In genomic region chr19:47918016-47918415, GRCm38 (mm10) we compare ENCODE assay signal across 8 mouse cellular contexts. TPM values are rescaled to one million over a fixed set of nuclear protein-coding genes. Genes with fewer than 3 reads are reported as not detected.
DNase-seq lines count a peak whose midpoint lies in the region; ATAC-seq and TF ChIP-seq lines count a peak whose summit lies in the region.

No protein-coding gene starts in this region.

- peak overlapping the region; percentile 74 for H3K4me2 ChIP-seq in kidney, embryonic 16.5 days (replicated peaks; ENCODE audit: low read depth, low read length)
- H3K4me2 ChIP-seq in myocyte (ENCODE audit: low read depth) = peak overlapping the region; percentile 86

- DNase-seq in kidney, adult 18-20 months = no peak
- DNase-seq in limb, embryonic 10.5 days (ENCODE audit: low spot score) = no peak
- no peak for DNase-seq in natural killer cell, adult 2 months (ENCODE audit: low spot score in 2 of 2)
- DNase-seq in left cerebral cortex, adult 9 months (ENCODE audit: low spot score in 2 of 2) = no peak
- DNase-seq in adrenal gland, postnatal 25 days = no peak

- H3K79me2 ChIP-seq in myocyte (ENCODE audit: control insufficient read depth, insufficient read depth) = peaks cover 61% of the 10 kb centered on the region

- peak overlapping the region; percentile 18 for H3ac ChIP-seq in myocyte (ENCODE audit: control insufficient read depth, insufficient read length)

- no peak for ATAC-seq in kidney, embryonic 16.5 days (ENCODE audit: low FRiP score, low TSS enrichment)

- H3K4me3 ChIP-seq in kidney, embryonic 16.5 days (ENCODE audit: low read length) = peak overlapping the region; percentile 66
- H3K4me3 ChIP-seq in embryonic fibroblast, embryonic 13.5 days (ENCODE audit: insufficient read depth, low read length) = peak overlapping the region; percentile 92
- H3K4me3 ChIP-seq in limb, embryonic 10.5 days = peak overlapping the region; percentile 94
- H3K4me3 ChIP-seq in myocyte = peak overlapping the region; percentile 96

- no peaks in the 10 kb centered on the region for H3K36me3 ChIP-seq in kidney, embryonic 16.5 days (ENCODE audit: insufficient read depth, low read length)
- H3K36me3 ChIP-seq in limb, embryonic 10.5 days = no peaks in the 10 kb centered on the region
- H3K36me3 ChIP-seq in myocyte (ENCODE audit: control insufficient read depth, insufficient read depth) = peaks cover 5% of the 10 kb centered on the region

- TF ChIP-seq POLR2A in embryonic fibroblast, embryonic 13.5 days (IDR thresholded peaks at IDR 0.05; ENCODE audit: low read depth, low read length) = no peak
- TF ChIP-seq POLR2A in myocyte (IDR thresholded peaks at IDR 0.05; ENCODE audit: insufficient read length, low read depth) = peak; percentile 44

- H3K4me1 ChIP-seq in kidney, embryonic 16.5 days (ENCODE audit: insufficient read depth, low read length) = peaks cover 17% of the 10 kb centered on the region
- peaks cover 5% of the 10 kb centered on the region for H3K4me1 ChIP-seq in embryonic fibroblast, embryonic 13.5 days (ENCODE audit: control insufficient read depth, insufficient read depth, low read length)
- H3K4me1 ChIP-seq in limb, embryonic 10.5 days = peaks cover 37% of the 10 kb centered on the region

- H3K9ac ChIP-seq in kidney, embryonic 16.5 days (replicated peaks; ENCODE audit: low read length) = peak overlapping the region; percentile 76

- H3K9me3 ChIP-seq in kidney, embryonic 16.5 days (ENCODE audit: low read length) = no peaks in the 10 kb centered on the region
- H3K9me3 ChIP-seq in limb, embryonic 10.5 days (replicated peaks) = no peaks in the 10 kb centered on the region

- TF ChIP-seq CTCF in embryonic fibroblast, embryonic 13.5 days (IDR thresholded peaks at IDR 0.05; ENCODE audit: borderline replicate concordance, insufficient read depth, low read length) = no peak

- no peak overlapping the region for H3K27ac ChIP-seq in kidney, embryonic 16.5 days (ENCODE audit: low read length)
- peak overlapping the region; percentile 70 for H3K27ac ChIP-seq in embryonic fibroblast, embryonic 13.5 days (ENCODE audit: insufficient read depth, low read length)
- peak overlapping the region; percentile 98 for H3K27ac ChIP-seq in limb, embryonic 10.5 days

- H3K27me3 ChIP-seq in kidney, embryonic 16.5 days (ENCODE audit: insufficient read depth, low read length) = no peaks in the 10 kb centered on the region
- no peaks in the 10 kb centered on the region for H3K27me3 ChIP-seq in limb, embryonic 10.5 days (ENCODE audit: low read depth, poor library complexity, severe bottlenecking)
- no peaks in the 10 kb centered on the region for H3K27me3 ChIP-seq in myocyte (ENCODE audit: control insufficient read depth, insufficient read depth, insufficient read length)

- 15% methylated on average over 9 of the region's 9 CpGs for WGBS in kidney, embryonic 16.5 days
- 21% methylated on average over 9 of the region's 9 CpGs for WGBS in limb, embryonic 10.5 days

TF ChIP-seq in myocyte, 11 proteins besides CTCF, POLR2A, EP300 and RAD21:
- TF ChIP-seq MYOG (IDR thresholded peaks at IDR 0.05; ENCODE audit: control insufficient read depth in 1 of 3, insufficient read depth in 1 of 3, insufficient read length in 2 of 3, low read depth in 2 of 3) = no peak
- TF ChIP-seq MYOD1 (IDR thresholded peaks at IDR 0.05; ENCODE audit: control insufficient read depth in 1 of 3, insufficient read length in 2 of 3, low read depth in 2 of 3) = no peak
- TF ChIP-seq USF1 (IDR thresholded peaks at IDR 0.05; ENCODE audit: low read depth) = no peak
- TF ChIP-seq POLR2AphosphoS2 (IDR thresholded peaks at IDR 0.05; ENCODE audit: insufficient read length, low read depth) = no peak
- TF ChIP-seq TCF12 (IDR thresholded peaks at IDR 0.05; ENCODE audit: insufficient read depth, poor library complexity, severe bottlenecking) = no peak
- TF ChIP-seq MAX (IDR thresholded peaks at IDR 0.05; ENCODE audit: low read depth) = no peak
- no peak for TF ChIP-seq SRF (IDR thresholded peaks at IDR 0.05; ENCODE audit: control insufficient read depth, insufficient read length, low read depth)
- TF ChIP-seq E2F4 (IDR thresholded peaks at IDR 0.05; ENCODE audit: insufficient read depth) = no peak
- TF ChIP-seq CEBPB (IDR thresholded peaks at IDR 0.05; ENCODE audit: insufficient read depth, poor library complexity, severe bottlenecking) = no peak
- TF ChIP-seq TCF3 (IDR thresholded peaks at IDR 0.05; ENCODE audit: insufficient read length, low read depth) = no peak
- no peak for TF ChIP-seq REST (IDR thresholded peaks at IDR 0.05; ENCODE audit: insufficient read depth, insufficient read length)
TF ChIP-seq in myocyte: peak in this region for 0.

RNA-seq across cellular contexts. Expression of gene Cfap43, which starts 1.1 kb away (rescaled TPM):
- 0.04 and 0.05 TPM in 2 replicates for polyA plus RNA-seq in kidney, embryonic 16.5 days (2015; fragmentation: Nextera tagmentation; extraction: Ambion mirVana)
- polyA plus RNA-seq in embryonic fibroblast, embryonic 13.5 days (2011; ENCODE audit: insufficient read length, low read depth, missing spikeins) = not detected in 2 replicates
- polyA plus RNA-seq in limb, embryonic 10.5 days (2016; fragmentation: Nextera tagmentation; extraction: Ambion mirVana) = 0.05 and 0.09 TPM in 2 replicates
- 0.02 TPM for polyA plus RNA-seq in myocyte (2012; fragmentation: generic; extraction: Trizol)
- total RNA-seq in adrenal gland, postnatal 25 days (2021) = not detected in 2 replicates

RNA-seq across cellular contexts. Expression of gene Itprip, which starts 1.1 kb away (rescaled TPM):
- polyA plus RNA-seq in kidney, embryonic 16.5 days (2015; fragmentation: Nextera tagmentation; extraction: Ambion mirVana) = 20.5 and 21.0 TPM in 2 replicates
- 21.1 and 28.2 TPM in 2 replicates for polyA plus RNA-seq in embryonic fibroblast, embryonic 13.5 days (2011; ENCODE audit: insufficient read length, low read depth, missing spikeins)
- polyA plus RNA-seq in limb, embryonic 10.5 days (2016; fragmentation: Nextera tagmentation; extraction: Ambion mirVana) = 19.0 and 27.5 TPM in 2 replicates
- polyA plus RNA-seq in myocyte (2012; fragmentation: generic; extraction: Trizol) = 54.1 TPM
- total RNA-seq in adrenal gland, postnatal 25 days (2021) = 11.8 and 17.0 TPM in 2 replicates

RNA-seq across cellular contexts. Expression of gene Cfap58, which starts 19.5 kb away (rescaled TPM):
- 0.06 TPM in 2 replicates for polyA plus RNA-seq in kidney, embryonic 16.5 days (2015; fragmentation: Nextera tagmentation; extraction: Ambion mirVana)
- polyA plus RNA-seq in embryonic fibroblast, embryonic 13.5 days (2011; ENCODE audit: insufficient read length, low read depth, missing spikeins) = not detected in 2 replicates
- polyA plus RNA-seq in limb, embryonic 10.5 days (2016; fragmentation: Nextera tagmentation; extraction: Ambion mirVana) = not detected in 2 replicates
- not detected for polyA plus RNA-seq in myocyte (2012; fragmentation: generic; extraction: Trizol)
- not detected in 2 replicates for total RNA-seq in adrenal gland, postnatal 25 days (2021)

RNA-seq across cellular contexts. Expression of gene Gsto2, which starts 52.7 kb away (rescaled TPM):
- polyA plus RNA-seq in kidney, embryonic 16.5 days (2015; fragmentation: Nextera tagmentation; extraction: Ambion mirVana) = 1.1 and 1.4 TPM in 2 replicates
- 0.98 and 3.5 TPM in 2 replicates for polyA plus RNA-seq in embryonic fibroblast, embryonic 13.5 days (2011; ENCODE audit: insufficient read length, low read depth, missing spikeins)
- 0.59 and 1.0 TPM in 2 replicates for polyA plus RNA-seq in limb, embryonic 10.5 days (2016; fragmentation: Nextera tagmentation; extraction: Ambion mirVana)
- polyA plus RNA-seq in myocyte (2012; fragmentation: generic; extraction: Trizol) = 5.7 TPM
- total RNA-seq in adrenal gland, postnatal 25 days (2021) = 1.4 and 2.9 TPM in 2 replicates
